Mouse (Mus musculus): ENCODE data around the gene Gstp1.
"Not testable (repeated sequence)": the region's sequence is repeated elsewhere in the genome, so short reads cannot be mapped to it uniquely, and the experiment has no call there.

Gstp1 gene

GRCm38 (mm10) chr19:4037788-4038232 is at the start of gene Gstp1:
TSS of gene Gstp1 (minus strand) at chr19:4037985.
- DNase-seq, result peak; percentile 92

- no peak for DNase-seq
Measured at GRCm38 (mm10) chr19:4087090-4087489, 49.3 kb upstream of the Gstp1 start.

GRCm38 (mm10) chr19:4086156-4086555 is 48.4 kb upstream of the Gstp1 start:
- no peak for DNase-seq

GRCm38 (mm10) chr19:4084984-4085383 is 47.2 kb upstream of the Gstp1 start:
- peak; percentile 44 for DNase-seq

- no peak for DNase-seq
Measured at GRCm38 (mm10) chr19:4083826-4084225, 46.0 kb upstream of the Gstp1 start.

- no peak for DNase-seq
Measured at GRCm38 (mm10) chr19:4083316-4083715, 45.5 kb upstream of the Gstp1 start.

GRCm38 (mm10) chr19:4082219-4082965 is 44.6 kb upstream of the Gstp1 start:
- DNase-seq, result no peak

- DNase-seq, result no peak
Measured at GRCm38 (mm10) chr19:4081394-4081793, 43.6 kb upstream of the Gstp1 start, which contains the start of gene Cabp2. TSS of gene Cabp2 (plus strand) at chr19:4081578.

GRCm38 (mm10) chr19:4080511-4081009 is 42.8 kb upstream of the Gstp1 start:
- no peak for DNase-seq

- DNase-seq, result no peak
Measured at GRCm38 (mm10) chr19:4079594-4079993, 41.8 kb upstream of the Gstp1 start.

- DNase-seq, result no peak
Measured at GRCm38 (mm10) chr19:4075531-4075930, 37.7 kb upstream of the Gstp1 start.

- no peak for DNase-seq
Measured at GRCm38 (mm10) chr19:4072706-4073424, 35.1 kb upstream of the Gstp1 start.

- no peak for DNase-seq
Measured at GRCm38 (mm10) chr19:4071406-4071805, 33.6 kb upstream of the Gstp1 start.

GRCm38 (mm10) chr19:4070756-4071155 is 33.0 kb upstream of the Gstp1 start:
- DNase-seq, result no peak

- no peak for DNase-seq
Measured at GRCm38 (mm10) chr19:4070311-4070710, 32.5 kb upstream of the Gstp1 start.

GRCm38 (mm10) chr19:4068717-4069410 is 31.1 kb upstream of the Gstp1 start:
- DNase-seq, result no peak

GRCm38 (mm10) chr19:4068242-4068641 is 30.5 kb upstream of the Gstp1 start:
- not testable (repeated sequence) for DNase-seq

GRCm38 (mm10) chr19:4066877-4067276 is 29.1 kb upstream of the Gstp1 start:
- DNase-seq, result no peak

GRCm38 (mm10) chr19:4066280-4066679 is 28.5 kb upstream of the Gstp1 start:
- no peak for DNase-seq

- DNase-seq, result not testable (repeated sequence)
Measured at GRCm38 (mm10) chr19:4064501-4064900, 26.7 kb upstream of the Gstp1 start.

- DNase-seq, result not testable (repeated sequence)
Measured at GRCm38 (mm10) chr19:4063357-4063756, 25.6 kb upstream of the Gstp1 start.

GRCm38 (mm10) chr19:4060899-4061465 is 23.2 kb upstream of the Gstp1 start:
- DNase-seq, result no peak

All from kidney, postnatal 10 days (tissue).